Mouse (Mus musculus): ENCODE measurements at regions not wholly inside any gene's neighbourhood (a gene's known extent, or its start where the extent isn't known, plus 50 kb on each side); places are given as distances from the start of the nearest gene placed in this dataset.

DNA sequence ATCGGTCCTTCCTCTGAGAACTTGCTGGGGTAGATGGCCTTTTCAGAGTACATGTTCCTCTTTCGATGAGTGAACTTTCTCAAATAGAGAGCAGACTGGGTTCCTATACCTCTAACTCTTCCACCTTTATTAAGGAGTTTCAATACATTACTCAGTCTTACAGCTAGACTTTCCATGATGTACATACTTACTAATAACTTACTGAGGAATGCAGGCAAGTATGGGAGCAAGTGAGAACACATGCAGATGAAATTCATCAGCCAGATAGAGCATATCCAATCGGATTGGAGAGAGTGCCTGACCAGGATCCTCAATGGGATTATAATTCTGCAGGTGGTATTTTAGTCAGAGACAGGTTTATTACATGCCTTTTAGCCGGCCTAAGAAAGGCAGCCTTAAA is 292.2 kb upstream of the Large1 start:
- DNase-seq (ENCODE audit: low spot score in 2 of 2), result no peak

DNA sequence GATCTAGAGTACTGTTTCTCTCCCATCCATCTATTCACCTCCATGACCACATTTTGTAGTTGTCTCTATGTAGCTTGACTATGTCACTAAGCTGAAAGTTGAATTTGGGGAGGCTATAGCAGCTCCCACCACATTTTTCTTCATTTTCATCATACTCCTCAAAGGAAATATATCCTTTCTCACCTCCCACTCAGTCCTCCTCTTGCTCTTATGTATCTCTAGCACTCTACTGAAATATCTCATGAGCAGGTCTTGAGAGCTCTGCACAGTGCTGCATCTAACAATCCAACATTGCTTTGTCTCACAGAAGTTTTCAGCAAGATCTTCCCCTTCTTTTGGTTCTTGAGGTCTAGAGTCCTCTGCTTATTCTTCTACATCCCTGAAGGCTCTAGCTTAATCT is 273.5 kb upstream of the Large1 start:
- no peak for DNase-seq (ENCODE audit: low spot score in 2 of 2)

DNA sequence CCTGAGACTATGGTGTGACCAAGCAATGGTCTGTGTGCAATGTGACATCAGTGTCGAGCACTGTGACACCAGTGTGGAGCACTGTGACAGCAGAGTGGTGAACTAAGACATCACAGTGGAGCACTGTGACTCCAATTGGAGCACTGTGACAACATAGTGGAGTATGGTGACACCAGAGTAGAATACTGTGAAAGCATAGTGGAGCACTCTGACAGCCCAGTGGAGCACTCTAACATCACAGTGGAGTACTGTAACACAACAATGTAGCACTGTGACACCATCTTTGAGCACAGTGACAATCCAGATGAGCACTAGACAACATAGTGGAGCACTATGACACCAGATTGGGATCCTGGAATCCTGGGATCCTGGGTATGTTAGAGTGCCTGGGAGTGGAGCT is 265.6 kb upstream of the Large1 start:
- DNase-seq (ENCODE audit: low spot score in 2 of 2), result no peak

DNA sequence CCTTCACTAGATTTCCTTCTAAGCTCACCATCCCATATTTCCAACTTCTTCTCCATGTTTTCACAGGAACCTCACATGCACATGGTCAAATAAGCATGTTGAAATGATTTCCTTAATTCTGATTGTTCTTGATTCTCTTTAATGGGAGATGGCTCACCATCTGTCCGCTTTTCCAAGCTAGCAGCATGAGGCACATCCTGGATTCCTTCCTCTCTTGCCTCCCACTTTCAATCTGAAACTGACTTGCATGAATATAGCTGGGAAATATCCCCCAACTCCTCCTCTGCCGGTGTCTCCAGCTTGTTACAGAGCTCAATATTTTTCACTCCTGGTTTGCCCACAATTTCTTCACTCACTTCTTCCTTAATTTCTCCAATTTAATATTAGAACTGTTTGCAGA is 261.3 kb upstream of the Large1 start:
- DNase-seq (ENCODE audit: low spot score in 2 of 2), result no peak

DNA sequence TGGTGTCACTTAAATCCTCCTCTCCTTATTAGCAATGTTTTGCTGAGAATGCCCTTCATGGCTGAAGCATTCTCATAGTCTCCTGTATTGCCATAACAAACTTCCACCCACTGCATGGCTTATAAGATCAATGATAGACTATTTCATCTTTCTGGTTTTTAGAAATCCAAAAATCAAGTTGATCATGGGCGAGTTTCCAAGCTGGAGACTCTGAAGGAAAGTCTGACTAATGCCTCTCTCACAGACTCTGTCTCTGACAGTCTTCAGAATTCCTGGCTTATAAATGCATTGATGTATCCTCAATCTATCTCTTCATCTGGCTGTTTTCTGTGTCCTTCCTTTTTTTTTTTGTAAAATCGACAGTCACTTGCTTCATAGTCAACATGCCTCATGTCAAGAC is 260.8 kb upstream of the Large1 start:
- DNase-seq (ENCODE audit: low spot score in 2 of 2), result no peak

DNA sequence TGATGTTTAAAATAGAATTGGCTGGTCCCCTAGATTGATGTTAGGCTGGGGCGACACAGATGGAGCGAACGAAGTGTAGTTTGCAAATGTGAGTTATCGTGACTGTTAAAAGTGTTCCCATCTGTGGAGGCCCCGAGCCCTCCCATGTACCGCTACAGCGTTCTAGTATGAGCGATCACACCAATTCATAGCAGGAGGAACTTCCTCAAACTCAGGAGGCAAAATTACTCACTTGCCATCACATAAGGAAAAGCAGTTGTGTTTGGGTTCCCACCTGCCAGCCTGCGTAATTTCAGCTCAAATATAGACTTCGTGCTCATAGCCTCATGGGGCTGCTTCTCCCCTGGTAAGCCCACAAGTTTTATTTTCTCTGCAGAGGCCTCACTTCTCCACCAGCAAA is 258.2 kb upstream of the Large1 start:
- peak; percentile 48 to 77 for DNase-seq (ENCODE audit: low spot score in 2 of 2)

DNA sequence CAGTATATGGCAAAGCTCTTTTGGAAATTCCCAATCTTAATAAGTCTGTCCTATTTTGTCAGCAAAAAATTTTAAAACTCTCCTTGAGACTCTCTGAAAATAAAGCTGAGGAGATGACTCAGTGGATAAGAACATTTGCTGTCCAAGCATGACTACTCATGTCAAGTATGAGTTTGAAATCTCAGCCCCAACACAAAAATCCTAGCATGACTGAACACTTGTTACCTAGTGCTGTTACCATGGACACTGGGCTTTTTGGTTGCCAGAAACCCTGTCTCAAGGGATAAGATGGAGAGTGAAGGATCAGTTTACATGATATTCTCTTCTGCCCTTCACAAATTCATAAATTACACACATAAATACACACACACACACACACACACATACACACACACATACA is 217.3 kb upstream of the Large1 start:
- DNase-seq (ENCODE audit: low spot score in 2 of 2), result peak in 1 of 2 experiments; percentile 5

DNA sequence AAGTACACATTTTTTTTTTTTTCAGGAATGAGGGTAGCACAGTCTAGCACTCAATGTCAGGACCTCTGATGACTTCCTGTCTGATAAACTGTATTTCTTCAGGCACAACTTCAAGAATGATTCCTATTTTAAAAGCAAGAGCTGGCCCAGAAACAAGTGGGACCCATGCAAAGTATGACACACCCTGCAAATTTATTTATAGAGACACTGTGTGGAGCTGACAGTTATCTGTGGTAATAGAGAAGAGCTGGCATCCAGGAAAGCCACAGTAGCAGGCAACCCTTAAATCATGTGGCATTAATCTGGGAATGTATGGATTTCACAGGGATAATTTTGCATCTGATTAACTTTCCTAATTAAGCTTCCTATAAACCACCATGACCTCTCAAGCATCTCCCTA is 216.6 kb upstream of the Large1 start:
- no peak for DNase-seq (ENCODE audit: low spot score in 2 of 2)
